8 mouse cellular contexts compared by ENCODE assay signal in the genomic region with DNA sequence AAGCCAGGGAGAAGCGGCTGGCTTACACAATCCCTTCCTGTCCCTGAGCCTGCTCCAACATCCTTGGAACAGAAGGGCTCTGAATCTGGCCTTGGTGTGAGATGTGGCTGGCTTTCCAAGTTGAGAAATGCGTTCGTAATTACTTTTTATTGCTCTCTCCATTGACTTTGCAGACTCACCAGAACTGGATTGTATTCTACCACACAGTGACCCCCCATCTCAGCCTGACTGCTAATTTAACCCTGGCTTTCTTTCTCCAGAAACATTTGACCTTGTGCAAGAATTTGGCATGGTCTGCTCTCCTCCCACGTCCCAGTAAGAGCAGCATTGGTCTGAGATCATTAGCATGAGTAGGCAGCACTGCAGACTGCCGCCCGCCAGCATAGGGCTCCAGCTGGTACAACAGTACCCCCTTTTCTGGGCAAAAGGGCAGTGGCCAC.
A peak's percentile ranks its signal among the peaks of the same experiment; 100 is the strongest.
DNase-seq lines count a peak whose midpoint lies in the region; ATAC-seq and TF ChIP-seq lines count a peak whose summit lies in the region.

No protein-coding gene starts in this region.

- H3K27me3 ChIP-seq in midbrain, postnatal 0 days (ENCODE audit: insufficient read depth, low read length), result no peaks in the 10 kb centered on the region
- H3K27me3 ChIP-seq in midbrain, embryonic 10.5 days (ENCODE audit: low read depth, poor library complexity, severe bottlenecking), result no peaks in the 10 kb centered on the region
- H3K27me3 ChIP-seq in heart, postnatal 0 days (ENCODE audit: control insufficient read depth, insufficient read depth, low read length), result no peaks in the 10 kb centered on the region

- 0 out of 2 replicates have a peak, but pooled peaks have one; percentile 71 for ATAC-seq in midbrain, postnatal 0 days (ENCODE audit: low FRiP score)
- ATAC-seq in heart, postnatal 0 days (ENCODE audit: insufficient read depth, low read depth), result peak; percentile 58; the same call in 1 of the 2 replicates
- ATAC-seq in erythroblast, adult 5-6 weeks (replicated peaks; ENCODE audit: low FRiP score, poor library complexity, severe bottlenecking), result no peak

- no peak for TF ChIP-seq CTCF in midbrain, postnatal 0 days (IDR thresholded peaks at IDR 0.05)
- TF ChIP-seq CTCF in heart, postnatal 0 days (IDR thresholded peaks at IDR 0.05; ENCODE audit: low read depth), result no peak

- no peak overlapping the region for H3K27ac ChIP-seq in midbrain, postnatal 0 days (ENCODE audit: low read depth, low read length)
- H3K27ac ChIP-seq in midbrain, embryonic 10.5 days (replicated peaks), result no peak overlapping the region
- H3K27ac ChIP-seq in heart, postnatal 0 days (ENCODE audit: low read depth), result no peak overlapping the region

- DNase-seq in midbrain, postnatal 0 days (ENCODE audit: low spot score), result peak; percentile 66
- no peak for DNase-seq in midbrain, embryonic 10.5 days (ENCODE audit: low spot score)
- peak; percentile 90 for DNase-seq in cerebellum, adult 9-11 months
- DNase-seq in heart, postnatal 0 days (ENCODE audit: low spot score), result peak; percentile 27
- DNase-seq in layer of hippocampus, postnatal 25 days (ENCODE audit: extremely low spot score in 1 of 2, low spot score in 1 of 2), result peak; percentile 11 to 25
- peak; percentile 31 for DNase-seq in ovary, postnatal 14 days (ENCODE audit: low spot score)
- no peak for DNase-seq in thymus, postnatal 14 days

- no peaks in the 10 kb centered on the region for H3K4me1 ChIP-seq in midbrain, postnatal 0 days (ENCODE audit: insufficient read depth, low read length)
- no peaks in the 10 kb centered on the region for H3K4me1 ChIP-seq in midbrain, embryonic 10.5 days
- peaks cover 19% of the 10 kb centered on the region; the same call in 1 of the 2 replicates for H3K4me1 ChIP-seq in heart, postnatal 0 days (ENCODE audit: control insufficient read depth, insufficient read depth)

- 67% methylated on average over 6 of the region's 6 CpGs for WGBS in midbrain, postnatal 0 days
- WGBS in midbrain, embryonic 10.5 days, result 83% methylated on average over 6 of the region's 6 CpGs
- 55% methylated on average over 6 of the region's 6 CpGs for whole genome bisulfite sequencing in heart, postnatal 0 days

- no peak overlapping the region for H3K4me2 ChIP-seq in midbrain, postnatal 0 days (ENCODE audit: low read depth, low read length, poor library complexity, severe bottlenecking)
- H3K4me2 ChIP-seq in heart, postnatal 0 days (ENCODE audit: low read depth, low read length), result no peak overlapping the region

- H3K9ac ChIP-seq in midbrain, postnatal 0 days (replicated peaks; ENCODE audit: low read length, poor library complexity, severe bottlenecking), result no peak overlapping the region
- H3K9ac ChIP-seq in heart, postnatal 0 days (replicated peaks; ENCODE audit: low read depth, low read length), result no peak overlapping the region

- H3K4me3 ChIP-seq in midbrain, postnatal 0 days (ENCODE audit: low read depth, low read length), result no peak overlapping the region
- H3K4me3 ChIP-seq in midbrain, embryonic 10.5 days, result no peak overlapping the region
- H3K4me3 ChIP-seq in heart, postnatal 0 days (ENCODE audit: low read depth, low read length), result no peak overlapping the region

- no peaks in the 10 kb centered on the region for H3K9me3 ChIP-seq in midbrain, postnatal 0 days (ENCODE audit: low read length)
- H3K9me3 ChIP-seq in midbrain, embryonic 10.5 days (replicated peaks), result no peaks in the 10 kb centered on the region
- H3K9me3 ChIP-seq in heart, postnatal 0 days (replicated peaks; ENCODE audit: control insufficient read depth, low read length), result no peaks in the 10 kb centered on the region

- no peaks in the 10 kb centered on the region for H3K36me3 ChIP-seq in midbrain, postnatal 0 days (ENCODE audit: insufficient read depth, low read length)
- H3K36me3 ChIP-seq in midbrain, embryonic 10.5 days, result no peaks in the 10 kb centered on the region
- H3K36me3 ChIP-seq in heart, postnatal 0 days (replicated peaks; ENCODE audit: control insufficient read depth, insufficient read depth, low read length), result no peaks in the 10 kb centered on the region

- no peak for TF ChIP-seq EP300 in heart, postnatal 0 days (IDR thresholded peaks at IDR 0.05; ENCODE audit: low read depth)

Comparison
In these comparisons a context has a peak if more than half of its experiments do, and no peak if none do; other contexts are left out.
1. DNase-seq: peak in midbrain, postnatal 0 days (single experiment), cerebellum, adult 9-11 months (single experiment), heart, postnatal 0 days (single experiment), layer of hippocampus, postnatal 25 days (2 of 2) and ovary, postnatal 14 days (single experiment); none in midbrain, embryonic 10.5 days (single experiment) and thymus, postnatal 14 days (single experiment).